Mouse (Mus musculus) cerebral cortex, adult 2 months (tissue): Measurements from ENCODE around the gene Pde10a.

Source experiments
- WGBS: fragments of 180-500 bp; shearing (Covaris S2); methylation state at CpG from one replicate; pipeline ENCODE4 v1.1.7; 2018; 5-methylcytosine and 5-hydroxymethylcytosine counted together

Pde10a gene

DNA sequence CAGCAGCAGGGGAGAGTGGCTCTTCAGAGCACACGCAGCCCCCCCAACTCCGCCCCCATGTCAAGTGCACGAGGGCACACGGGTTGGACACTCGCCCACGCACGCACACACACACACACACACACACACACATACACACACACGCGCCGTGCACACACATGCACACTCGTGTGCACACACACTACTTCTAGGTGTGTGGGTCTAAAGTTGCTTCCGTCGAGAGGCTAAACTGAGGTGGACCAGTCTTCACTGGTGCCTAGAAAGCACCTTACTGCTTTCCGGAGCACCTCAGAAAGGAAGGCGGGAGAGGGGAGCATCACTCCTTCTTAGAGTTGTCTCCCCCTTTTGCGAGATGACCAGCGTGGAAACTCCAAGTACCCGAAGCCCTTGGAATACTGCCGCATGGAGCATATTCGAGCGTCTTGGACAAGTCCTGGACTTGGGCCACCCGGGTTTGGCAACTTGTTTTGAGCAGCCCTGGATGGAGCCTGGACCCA, at the start of gene Pde10a:
Gene Pde10a (plus strand): TSS at position 148 of the 497 bp plus-strand sequence.
- under 1% methylated on average over 22 of the region's 22 CpGs for WGBS

DNA sequence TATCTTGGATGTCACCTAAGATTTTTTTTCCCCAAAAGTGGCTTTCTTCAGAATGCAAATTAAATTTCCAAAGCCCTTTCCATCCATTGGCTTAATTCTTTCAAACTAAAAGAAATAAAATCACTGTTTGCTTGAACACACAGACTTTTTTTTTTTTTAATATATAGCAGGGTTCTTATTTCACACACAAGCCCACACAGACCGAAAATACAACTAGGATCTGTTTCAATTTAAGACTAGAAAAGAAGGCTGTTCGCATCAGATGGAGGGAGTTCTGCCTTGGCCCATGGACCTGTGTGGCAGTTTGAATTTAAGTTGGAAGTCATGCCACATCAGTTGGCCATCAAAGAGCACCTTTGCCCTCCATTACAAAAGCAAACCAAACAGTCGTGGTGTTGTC, 46.6 kb upstream of the Pde10a start:
- WGBS: 63% methylated on average over 3 of the region's 3 CpGs

DNA sequence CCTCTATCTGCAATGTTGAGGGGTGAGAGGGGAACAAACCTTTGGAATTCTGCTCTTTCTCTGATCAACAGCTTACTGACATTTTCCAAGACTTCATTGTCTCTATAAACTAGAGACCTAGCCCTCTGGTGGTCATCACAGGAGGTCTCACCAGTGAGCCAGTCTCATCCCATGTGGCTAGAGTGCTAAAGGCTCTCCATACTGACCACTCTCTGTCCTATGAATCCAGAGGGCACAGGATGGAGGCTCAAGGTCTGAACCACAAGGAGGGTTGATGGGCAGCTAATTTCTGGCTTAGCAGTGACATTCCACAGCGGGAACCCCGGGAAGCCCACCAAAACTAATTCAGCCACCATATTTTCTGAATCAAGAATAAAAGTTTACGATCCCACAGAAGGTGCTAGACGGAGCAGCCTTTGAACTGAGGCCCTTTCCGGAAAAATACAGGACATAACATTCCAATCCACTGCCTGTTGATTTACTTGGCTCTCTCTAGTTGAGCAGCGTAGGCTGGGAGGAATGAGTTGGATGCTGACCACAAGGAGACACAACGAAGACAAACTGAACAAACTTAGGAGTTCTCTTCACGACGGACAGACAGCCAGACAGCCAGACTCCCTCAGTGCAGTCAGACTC, 45.6 kb upstream of the Pde10a start:
- 82% methylated on average over 9 of the region's 9 CpGs for WGBS

DNA sequence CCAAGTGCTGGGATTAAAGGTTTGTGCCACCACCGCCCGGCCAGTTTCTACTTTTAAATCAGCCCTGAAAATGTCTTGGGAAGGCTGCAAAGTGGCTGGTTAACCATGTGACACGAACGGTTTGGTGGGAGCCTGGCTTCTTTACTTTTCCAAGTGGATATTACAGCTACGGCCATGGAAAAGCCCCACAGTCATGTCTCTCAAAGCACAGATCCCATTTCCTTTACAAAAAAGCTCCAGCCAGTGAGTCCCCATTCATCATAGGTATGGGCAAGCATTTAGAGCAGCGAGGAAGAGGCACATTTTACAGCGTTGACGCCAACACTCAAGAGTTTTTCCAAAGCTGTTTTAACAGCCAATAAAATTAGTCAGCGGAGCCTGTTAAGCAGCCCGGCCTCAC, 43.4 kb upstream of the Pde10a start:
- WGBS: 57% methylated on average over 10 of the region's 10 CpGs

DNA sequence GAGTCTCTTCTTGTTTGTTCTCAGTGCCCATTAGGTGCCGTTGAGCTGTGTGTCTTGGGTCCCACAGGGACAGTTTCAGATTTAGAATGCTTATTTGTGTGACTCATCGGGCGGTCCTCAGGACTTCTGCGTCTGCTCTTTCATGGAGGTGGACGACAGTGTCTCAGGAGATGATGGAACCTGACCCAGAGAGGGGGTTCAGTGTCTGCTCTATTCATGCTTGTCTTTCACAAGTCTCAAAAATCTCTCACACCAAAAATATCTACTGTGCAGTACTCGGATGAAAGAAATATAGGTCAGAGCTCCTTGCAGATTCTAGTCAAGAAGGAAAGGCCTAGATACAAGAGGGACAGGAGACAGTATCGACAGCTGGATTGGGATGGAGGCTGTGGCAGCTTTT, 42.3 kb upstream of the Pde10a start:
- 52% methylated on average over 7 of the region's 7 CpGs for WGBS

DNA sequence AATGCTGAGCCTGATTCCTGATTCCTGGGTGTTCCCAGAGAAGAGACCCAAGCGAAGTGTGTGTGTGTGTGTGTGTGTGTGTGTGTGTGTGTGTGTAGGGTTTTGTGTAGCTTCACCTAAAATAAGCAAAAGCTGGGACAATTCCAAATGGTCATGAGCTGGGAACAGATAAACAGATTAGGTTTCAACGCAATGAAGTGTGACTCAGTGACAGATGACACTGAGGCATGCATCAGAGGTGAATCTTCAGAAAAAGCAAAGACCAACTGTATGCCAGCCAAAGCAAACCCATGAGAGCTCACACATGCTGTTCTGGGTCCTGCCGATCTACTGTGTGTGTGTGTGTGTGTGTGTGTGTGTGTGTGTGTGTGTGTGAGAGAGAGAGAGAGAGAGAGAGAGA, 40.9 kb upstream of the Pde10a start:
- WGBS: 54% methylated on average over 3 of the region's 3 CpGs

DNA sequence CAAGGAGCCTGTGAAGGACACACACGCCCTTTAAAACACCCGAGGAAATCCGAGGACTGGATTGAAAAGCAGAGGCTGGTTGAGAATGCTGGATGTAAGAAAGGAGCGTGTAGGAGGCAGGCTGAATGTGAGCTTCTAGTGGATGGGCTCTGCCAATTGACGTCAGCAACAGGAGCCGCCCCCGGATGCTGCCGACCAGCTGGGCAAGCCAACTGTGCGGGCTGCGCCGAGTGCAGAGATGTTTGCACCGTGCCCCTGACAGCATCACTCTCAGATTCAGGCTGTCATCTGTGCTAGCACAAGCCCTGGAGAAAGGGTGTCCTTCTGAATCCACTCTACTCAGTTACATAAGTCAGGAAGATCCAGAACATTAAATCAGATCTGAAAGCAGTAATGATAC, 37.3 kb upstream of the Pde10a start:
- WGBS: 14% methylated on average over 12 of the region's 12 CpGs

DNA sequence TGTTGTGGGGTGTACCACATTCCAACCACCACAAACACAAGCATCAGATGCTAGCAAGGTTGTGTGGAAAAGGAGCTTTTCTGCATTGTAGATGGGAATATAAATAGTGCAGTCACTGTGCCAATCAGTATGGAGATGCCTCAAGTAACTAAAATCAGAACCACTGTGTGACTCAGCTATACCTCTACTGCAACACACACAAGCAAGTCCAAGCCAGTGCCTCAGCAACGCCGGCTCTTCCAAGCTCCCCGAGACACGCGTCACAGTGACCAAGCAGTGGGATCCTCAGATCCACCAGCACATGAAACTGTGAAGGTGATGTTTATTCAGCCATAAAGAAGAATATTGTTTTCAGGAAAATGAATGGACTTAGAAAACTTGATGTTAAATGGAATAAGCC, 34.2 kb upstream of the Pde10a start:
- 51% methylated on average over 5 of the region's 5 CpGs for WGBS

DNA sequence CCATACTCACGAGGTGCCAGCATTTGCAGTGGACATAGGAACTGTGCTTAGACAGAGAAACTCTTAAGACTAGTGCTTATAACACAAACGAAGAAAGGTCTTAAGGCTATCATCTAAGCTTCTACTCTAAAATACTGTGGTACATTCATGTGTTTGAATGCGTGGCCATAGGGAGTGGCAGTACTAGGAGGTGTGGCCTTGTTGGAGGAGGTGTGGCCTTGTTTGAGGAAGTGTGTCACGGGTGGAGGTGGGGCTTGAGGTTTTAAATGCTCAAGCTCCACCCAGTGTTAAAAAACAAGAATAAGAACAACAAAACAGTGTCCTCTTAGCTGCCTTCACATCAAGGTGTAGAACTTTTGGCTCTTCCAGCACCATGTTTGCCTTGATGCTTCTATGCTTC, 31.7 kb upstream of the Pde10a start:
- 89% methylated on average over 4 of the region's 4 CpGs for WGBS

DNA sequence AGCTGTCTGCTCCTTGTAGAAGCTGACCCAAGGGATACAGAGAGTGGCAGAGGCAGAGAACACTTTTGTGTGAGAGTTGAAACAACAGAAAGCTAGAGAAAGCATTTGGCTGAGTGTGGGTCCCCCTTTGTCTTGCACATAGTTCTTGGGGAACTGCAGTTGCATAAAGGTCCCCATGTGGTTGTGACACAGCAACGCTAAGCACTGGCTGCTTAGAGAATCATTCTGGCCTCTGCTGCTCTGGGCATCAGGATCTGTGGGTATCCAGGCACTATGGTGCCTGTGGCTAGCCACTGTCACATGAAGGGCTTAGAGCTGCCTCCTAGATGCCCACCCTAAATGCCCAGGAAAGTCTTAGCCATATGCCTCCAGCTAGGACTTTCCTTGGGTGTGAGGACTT, 27.0 kb upstream of the Pde10a start:
- 91% methylated on average over 1 of the region's 1 CpGs for WGBS

DNA sequence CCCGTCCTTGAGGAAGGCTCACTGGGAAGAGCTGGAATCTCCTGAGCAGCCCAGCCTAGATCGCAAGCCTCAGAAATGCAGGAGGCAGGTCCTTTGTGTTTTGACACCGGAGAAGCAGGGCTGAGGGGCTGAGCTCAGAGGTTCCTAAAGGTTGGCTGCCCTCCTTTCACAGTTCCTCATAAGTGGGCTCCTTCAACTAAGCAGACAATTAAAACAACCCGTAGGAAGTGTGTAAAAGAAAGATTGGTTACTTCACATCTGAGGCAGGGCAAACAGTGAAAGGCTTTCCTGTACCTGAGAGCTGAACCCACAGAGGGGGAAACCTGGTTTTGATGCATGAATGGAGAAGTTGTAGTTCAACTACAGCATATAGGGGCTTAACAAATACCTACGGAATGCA, 26.5 kb upstream of the Pde10a start:
- whole genome bisulfite sequencing: 86% methylated on average over 5 of the region's 5 CpGs

DNA sequence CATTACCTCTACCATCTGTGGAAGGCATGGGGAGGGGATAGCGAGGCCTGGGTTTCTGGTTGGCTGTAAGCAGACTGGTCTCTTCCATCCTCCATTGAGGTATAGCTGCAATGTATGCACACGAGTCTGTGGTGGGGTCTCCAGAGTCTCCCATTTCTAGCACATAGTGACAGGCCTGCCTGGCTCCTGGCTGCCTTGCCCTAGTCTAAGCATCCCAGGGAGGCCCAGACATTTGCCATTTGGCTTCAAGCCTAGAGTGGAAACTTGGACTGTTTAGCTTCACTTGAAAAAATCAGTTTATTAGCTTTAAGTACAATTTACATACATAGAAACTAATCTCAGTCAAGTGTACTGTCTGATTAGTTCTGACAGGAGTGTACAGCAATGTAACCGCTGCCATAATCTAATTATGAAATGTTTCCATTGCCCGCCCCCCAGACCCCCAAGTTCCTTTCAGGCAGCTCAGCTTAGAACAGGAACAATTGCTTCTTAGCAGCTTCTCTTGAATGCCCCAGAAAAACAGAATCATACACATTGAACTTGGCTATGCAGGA, 25.5 kb upstream of the Pde10a start:
- 78% methylated on average over 4 of the region's 4 CpGs for WGBS

DNA sequence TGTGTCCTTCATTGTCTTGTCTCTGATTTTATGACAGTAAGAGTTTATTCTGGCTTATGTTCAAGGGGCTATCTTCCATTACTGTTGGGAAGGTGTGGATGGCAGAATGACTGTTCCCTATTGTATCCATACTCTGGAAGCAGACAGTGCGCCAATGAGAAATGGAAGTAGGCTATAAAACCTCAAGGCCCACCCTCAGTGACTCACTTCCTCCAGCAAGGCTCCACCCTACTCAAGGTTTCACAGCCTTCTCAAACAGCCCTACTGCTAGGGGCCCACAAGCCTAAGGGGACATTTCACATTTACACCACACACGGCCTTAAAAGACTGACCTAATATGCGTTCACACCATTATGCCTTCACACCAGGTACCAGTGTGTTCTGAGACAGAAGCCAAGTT, 20.8 kb upstream of the Pde10a start:
- WGBS: 96% methylated on average over 3 of the region's 3 CpGs

DNA sequence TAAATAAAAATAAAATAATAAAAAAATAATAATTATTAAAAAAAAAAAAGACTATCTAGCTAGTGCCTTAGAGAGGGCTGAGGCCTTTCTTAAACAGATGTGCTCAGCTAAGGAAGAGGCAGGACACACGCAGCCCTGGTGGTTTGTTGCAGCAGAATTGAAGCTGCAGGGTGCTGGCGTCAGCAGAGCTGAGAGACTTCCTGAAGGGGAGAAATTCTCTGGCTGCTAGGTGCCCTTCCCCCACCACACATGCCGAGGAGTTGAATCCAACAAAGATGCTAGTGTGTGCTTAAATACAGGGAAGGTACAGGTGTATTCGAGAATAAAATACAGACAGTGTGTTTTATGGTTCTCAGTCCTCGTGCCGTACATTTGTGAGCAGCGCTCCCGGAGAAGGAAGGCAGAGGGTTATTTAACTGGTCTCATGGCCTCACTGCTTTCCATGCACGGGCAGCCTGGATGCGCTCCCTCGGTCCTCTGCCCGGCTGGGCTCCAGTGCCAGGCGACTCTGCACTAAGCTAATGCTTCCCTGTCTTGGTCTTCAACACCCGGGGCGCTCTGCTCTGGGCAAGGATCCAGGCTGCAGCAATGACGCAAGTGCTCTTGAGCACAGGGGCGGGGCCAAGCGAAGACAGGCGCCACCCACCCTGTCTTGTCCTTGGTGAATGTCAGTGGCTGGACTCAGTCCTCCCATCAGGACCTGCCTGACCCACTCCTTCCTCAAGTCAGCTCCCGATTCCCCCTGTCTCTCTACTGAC, 19.3 kb upstream of the Pde10a start:
- 2% methylated on average over 20 of the region's 20 CpGs for WGBS

DNA sequence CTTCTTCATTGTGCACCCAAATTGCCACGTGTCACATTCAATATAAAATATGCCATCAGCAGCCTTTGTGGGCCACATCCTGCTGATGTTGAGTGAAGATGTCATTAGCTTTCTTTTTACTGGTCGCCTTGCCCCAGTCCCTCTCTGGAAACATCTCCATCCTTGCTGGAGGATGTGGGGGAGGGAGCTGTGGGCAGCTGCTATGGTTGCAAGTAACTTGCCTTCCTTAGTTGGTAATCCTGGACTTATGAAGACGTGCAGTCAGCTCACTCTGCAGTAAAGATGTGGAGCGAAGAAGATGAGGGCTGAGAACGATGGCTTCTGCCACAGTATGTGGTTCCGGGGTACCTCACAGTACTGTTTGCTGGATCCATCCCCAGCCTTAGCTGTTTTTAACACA, 18.4 kb upstream of the Pde10a start:
- WGBS: 41% methylated on average over 6 of the region's 6 CpGs

DNA sequence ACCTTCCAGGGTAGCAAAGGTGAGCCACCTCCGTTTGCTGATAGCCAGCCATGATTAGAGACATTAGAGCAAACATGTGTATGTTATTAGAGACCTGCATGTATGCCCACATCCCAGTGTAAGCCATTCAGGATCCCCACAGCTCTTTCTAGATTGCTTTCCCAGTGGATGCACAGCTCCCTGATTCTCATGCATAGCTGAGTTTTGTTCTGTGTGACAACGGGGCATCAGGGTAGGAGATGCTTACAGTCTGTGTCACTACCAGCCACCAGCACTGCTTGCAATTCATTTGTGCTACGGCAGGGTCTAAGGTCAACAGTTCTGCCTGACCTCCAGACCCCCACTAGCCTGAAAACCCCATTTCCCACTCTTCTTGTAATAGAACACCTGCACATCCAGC, 17.5 kb upstream of the Pde10a start:
- 18% methylated on average over 3 of the region's 3 CpGs for WGBS

DNA sequence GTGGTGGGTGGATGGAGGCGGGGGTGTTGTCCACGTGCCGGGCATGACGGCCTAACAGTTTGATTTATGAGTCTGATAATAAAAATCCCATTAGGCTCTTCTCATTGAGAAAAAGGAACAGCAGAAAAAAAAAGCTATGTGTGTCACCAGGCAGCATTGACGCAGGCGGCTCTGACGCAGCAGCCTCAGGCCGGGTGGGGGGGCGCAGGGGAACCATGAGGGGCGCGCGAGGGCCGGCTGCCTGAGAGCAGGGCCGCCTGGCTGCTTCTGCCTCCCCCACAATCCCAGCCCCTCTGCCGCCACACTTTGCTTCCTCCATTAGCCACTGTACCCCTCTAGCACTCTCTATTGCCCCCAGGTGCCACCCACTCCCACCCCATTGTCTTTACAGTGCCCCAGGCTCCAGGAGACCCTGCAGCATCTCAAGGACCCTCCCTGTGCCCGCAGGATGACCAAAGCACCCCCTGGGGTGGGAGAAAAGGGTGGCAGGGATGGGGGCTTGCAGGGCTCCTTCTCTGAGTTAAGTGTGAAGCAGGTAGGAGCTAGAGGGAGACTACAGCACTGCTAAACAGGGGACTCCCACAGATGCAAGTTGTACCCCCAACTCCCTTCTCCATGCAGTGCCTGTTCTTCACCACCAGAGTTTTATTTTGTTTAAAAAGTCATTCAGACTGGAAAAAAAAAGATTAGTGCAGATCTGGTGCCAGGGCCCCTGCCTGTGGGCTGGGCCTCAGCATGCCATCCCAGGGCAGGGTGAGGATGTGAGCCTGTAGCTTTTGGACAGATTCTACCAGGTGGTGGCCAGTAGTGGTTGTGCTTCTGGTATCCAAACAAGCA, 16.6 kb upstream of the Pde10a start:
- WGBS: 0% methylated on average over 16 of the region's 16 CpGs

DNA sequence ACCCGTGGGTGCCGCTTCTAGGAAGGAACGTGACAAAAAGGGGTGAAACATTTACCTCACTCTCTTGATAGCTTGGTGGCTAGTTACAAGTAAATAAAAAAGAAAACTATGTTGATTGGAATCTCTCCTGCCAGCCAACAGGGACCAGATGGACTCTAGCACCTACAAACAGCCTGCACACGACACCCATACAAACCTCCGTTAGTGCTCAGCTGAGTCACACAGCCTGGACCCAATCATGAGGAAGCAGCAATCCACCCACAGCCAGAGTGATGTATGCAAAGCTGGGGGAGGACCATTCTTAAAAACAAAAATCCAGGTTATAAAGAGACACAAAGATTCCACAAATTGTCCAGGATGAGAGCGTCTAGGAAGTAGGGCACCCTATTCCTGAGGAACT, 9.2 kb upstream of the Pde10a start:
- WGBS: 45% methylated on average over 6 of the region's 6 CpGs

DNA sequence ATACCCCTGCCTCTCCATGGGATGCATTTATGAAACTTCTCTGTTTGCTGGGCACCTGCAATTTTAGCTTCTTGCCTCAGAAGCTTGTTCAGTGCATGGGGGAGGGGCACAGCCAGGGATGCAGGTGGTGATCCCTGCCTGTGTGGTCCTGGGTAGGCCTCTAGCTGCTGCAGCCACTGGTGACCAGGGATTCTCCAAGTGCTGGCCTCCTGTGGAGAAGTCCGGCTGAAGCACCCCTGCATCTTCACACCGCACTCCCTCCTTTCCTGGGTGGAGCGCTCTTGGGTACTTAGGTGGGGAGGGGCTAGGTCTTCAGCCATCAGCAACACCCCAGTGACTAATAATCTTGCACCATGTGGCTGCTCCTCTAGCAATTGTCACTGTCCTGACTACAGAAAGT, 1.2 kb upstream of the Pde10a start:
- WGBS: 8% methylated on average over 3 of the region's 3 CpGs

DNA sequence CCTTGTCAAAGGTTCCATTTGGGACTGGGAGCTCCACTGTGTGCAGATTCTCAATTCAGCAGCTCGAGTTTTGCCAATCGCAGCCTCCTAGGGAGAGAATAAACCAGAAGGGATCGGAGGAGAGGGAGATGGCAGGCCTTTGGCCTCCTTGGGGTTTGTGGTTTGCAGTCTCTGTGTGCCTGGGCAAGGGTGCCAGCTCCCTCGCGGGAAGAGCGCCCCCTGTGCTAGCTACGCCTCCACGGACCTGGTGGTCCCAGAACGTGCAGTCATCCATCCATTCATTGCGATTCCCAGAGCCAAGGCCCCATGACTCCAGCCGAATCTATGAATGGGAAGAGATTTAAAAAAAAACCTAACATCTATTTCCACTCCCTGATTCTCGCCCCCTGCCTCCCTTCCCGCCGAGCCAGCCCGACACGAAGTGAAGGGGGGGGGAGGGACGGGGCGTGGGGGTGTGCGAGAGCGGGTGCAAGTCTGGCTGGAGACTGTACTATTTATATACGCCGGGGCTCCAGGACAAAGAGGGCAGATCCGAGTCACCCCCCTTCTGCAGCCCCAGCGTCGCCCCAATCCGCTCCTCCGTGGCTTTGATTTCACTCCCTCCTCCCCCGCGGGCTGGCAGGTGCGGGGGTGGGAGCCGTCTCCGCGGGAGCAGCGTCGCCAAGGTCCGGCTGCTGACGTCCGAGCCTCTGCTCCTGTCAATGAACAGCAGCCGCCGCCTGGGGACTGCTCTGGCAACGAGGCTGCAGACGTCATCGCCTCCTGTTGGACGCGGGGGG, 596 bp upstream of the Pde10a start:
- under 1% methylated on average over 43 of the region's 45 CpGs for WGBS

DNA sequence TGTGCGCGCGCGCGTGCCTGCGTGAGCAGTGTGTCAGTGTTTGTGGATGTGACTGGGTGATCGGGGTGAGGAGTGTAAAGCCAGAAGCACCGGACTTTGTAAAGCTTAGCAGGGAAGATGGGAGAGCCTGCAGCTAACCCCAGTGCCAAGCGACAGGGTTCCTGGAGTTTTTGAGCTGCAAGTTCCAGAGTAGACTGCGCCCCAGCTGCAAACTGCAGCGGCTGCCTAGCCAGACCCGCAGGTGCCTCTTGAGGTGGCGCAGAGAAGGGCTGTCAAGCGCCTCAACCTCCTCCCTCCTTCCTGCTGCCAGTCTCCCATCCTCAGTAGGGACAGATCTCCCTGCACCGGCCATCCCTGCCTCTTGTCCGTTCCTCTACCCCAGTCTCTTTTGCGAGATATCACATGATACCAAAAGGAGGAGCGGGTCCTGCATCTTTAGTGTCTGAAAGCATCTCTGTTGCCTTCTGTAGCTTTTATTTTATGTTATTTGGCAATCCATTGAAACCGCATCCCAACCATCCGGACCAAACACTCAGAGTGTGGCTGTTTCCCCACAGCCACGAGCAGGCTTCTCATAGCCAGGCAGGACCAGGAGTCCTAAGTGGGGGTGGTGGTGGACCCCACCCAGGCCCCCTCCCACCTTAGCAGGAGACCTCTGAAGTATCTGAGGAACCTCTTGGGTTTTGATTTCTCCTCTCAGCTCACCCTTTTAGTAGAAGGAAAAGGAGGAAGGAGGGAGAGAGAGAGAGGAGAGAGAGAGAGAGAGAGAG, 984 bp downstream of the Pde10a start:
- 3% methylated on average over 21 of the region's 21 CpGs for WGBS
